Comparison of ENCODE assay signal across 19 mouse cellular contexts in the genomic region with DNA sequence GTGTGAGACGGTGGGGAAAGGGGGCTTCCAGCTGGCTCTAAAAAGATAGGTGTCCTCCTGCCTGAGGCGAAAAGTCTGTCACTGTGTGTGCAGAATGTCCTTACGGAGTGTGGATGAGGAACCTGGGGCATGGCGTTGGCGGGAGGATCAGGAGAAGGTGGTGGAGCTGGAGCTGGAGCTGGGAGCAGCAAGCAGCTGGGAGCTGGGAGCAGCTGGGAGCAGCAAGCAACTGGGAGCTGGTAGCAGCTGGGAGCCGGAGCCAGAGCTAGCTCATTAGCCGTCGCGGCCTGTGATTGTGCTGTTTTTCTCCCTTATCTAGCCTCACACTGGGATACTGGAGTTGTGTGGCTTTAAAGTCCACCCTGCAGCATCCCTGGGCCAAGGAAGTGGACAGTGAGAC. TPM values are rescaled to one million over a fixed set of nuclear protein-coding genes. Genes with fewer than 3 reads are reported as not detected.
DNase-seq lines count a peak whose midpoint lies in the region; ATAC-seq lines count a peak whose summit lies in the region.
"Had no signal": no experiment of that assay in that cellular context is flagged by ENCODE, and none has a peak within 500 bp of the region (broad histone marks: within the 10 kb centered on the region; RNA-seq: fewer than 3 reads in every experiment).

No protein-coding gene starts in this region.

- peaks cover 64% of the 10 kb centered on the region for H3K4me1 ChIP-seq in heart, embryonic 10.5 days
- H3K4me1 ChIP-seq in embryonic facial prominence, embryonic 10.5 days = peaks cover 56% of the 10 kb centered on the region
- H3K4me1 ChIP-seq: hindbrain, embryonic 15.5 days had no signal

- peak; percentile 40 to 59 for DNase-seq in heart, postnatal 10 days
- no peak for DNase-seq in heart, embryonic 10.5 days (ENCODE audit: low spot score)
- peak; percentile 24 for DNase-seq in lung, postnatal 10 days
- no peak for DNase-seq in lung, postnatal 25 days (ENCODE audit: low spot score)
- DNase-seq in brain, adult 2 months (ENCODE audit: low read depth, low spot score) = peak; percentile 46
- DNase-seq in embryonic facial prominence, embryonic 10.5 days (ENCODE audit: low spot score) = no peak
- DNase-seq: adrenal gland, postnatal 36 days; cerebellum, adult 9-10 months; kidney, adult 18-20 months; kidney, postnatal 36 days; liver, embryonic 13.5 days; right cerebral cortex, adult 18-20 months; thymus, adult 2 months had no signal

- no peaks in the 10 kb centered on the region for H3K36me3 ChIP-seq in heart, embryonic 10.5 days
- peaks cover 36% of the 10 kb centered on the region for H3K36me3 ChIP-seq in embryonic facial prominence, embryonic 10.5 days (replicated peaks)
- H3K36me3 ChIP-seq: hindbrain, embryonic 15.5 days; liver, embryonic 13.5 days had no signal

- intact Hi-C loops in heart, postnatal 10 days (cut with DNase I) = no loop called here

- no peaks in the 10 kb centered on the region for H3K27me3 ChIP-seq in heart, embryonic 10.5 days (ENCODE audit: insufficient read depth, poor library complexity, severe bottlenecking)
- H3K27me3 ChIP-seq in embryonic facial prominence, embryonic 10.5 days (replicated peaks; ENCODE audit: low read depth, poor library complexity, severe bottlenecking) = no peaks in the 10 kb centered on the region
- H3K27me3 ChIP-seq: embryonic facial prominence, embryonic 13.5 days; hindbrain, embryonic 15.5 days; limb, embryonic 12.5 days; liver, embryonic 13.5 days; megakaryocyte, embryonic 14.5 days had no signal

- ATAC-seq in inflammation-experienced regulatory T-cells, adult 6 months = no peak

- H3K27ac ChIP-seq in heart, embryonic 10.5 days = no peak overlapping the region
- 0 out of 2 replicates have a peak overlapping the region, but pooled peaks have one; percentile 15 for H3K27ac ChIP-seq in embryonic facial prominence, embryonic 10.5 days (replicated peaks)
- H3K27ac ChIP-seq: embryonic facial prominence, embryonic 13.5 days; heart, adult 2 months; hindbrain, embryonic 15.5 days; limb, embryonic 12.5 days; liver, embryonic 13.5 days had no signal

- no peaks in the 10 kb centered on the region for H3K9me3 ChIP-seq in heart, embryonic 10.5 days
- no peaks in the 10 kb centered on the region for H3K9me3 ChIP-seq in embryonic facial prominence, embryonic 10.5 days
- H3K9me3 ChIP-seq: embryonic facial prominence, embryonic 13.5 days; hindbrain, embryonic 15.5 days; limb, embryonic 12.5 days; liver, embryonic 13.5 days; megakaryocyte, embryonic 14.5 days had no signal

- H3K4me3 ChIP-seq in heart, embryonic 10.5 days = no peak overlapping the region
- no peak overlapping the region for H3K4me3 ChIP-seq in embryonic facial prominence, embryonic 10.5 days
- H3K4me3 ChIP-seq: embryonic facial prominence, embryonic 13.5 days; heart, adult 2 months; hindbrain, embryonic 15.5 days; limb, embryonic 12.5 days; liver, embryonic 13.5 days; megakaryocyte, embryonic 14.5 days had no signal

- WGBS in heart, embryonic 10.5 days = 48% methylated on average over 9 of the region's 9 CpGs
- 73% methylated on average over 9 of the region's 9 CpGs for WGBS in embryonic facial prominence, embryonic 10.5 days

RNA-seq across cellular contexts. Expression of gene Sufu, which starts 19.6 kb away (rescaled TPM):
- total RNA-seq in heart, postnatal 10 days (2021) = 10 to 100 TPM; 18.0 to 18.7 TPM
- 30.9 and 32.8 TPM in 2 replicates for polyA plus RNA-seq in heart, embryonic 10.5 days (2016; fragmentation: Nextera tagmentation; extraction: Ambion mirVana)
- 50.5 and 53.4 TPM in 2 replicates for polyA plus RNA-seq in embryonic facial prominence, embryonic 10.5 days (2016; fragmentation: Nextera tagmentation; extraction: Ambion mirVana)
- polyA plus RNA-seq in inflammation-experienced regulatory T-cells, adult 6 months (2017; shearing (Covaris generic)) = 10 to 100 TPM; 10.7 to 13.6 (median 12.5) TPM

RNA-seq across cellular contexts. Expression of gene Actr1a, which starts 20.7 kb away (rescaled TPM):
- 100 to 1,000 TPM; 122 to 124 TPM for total RNA-seq in heart, postnatal 10 days (2021)
- polyA plus RNA-seq in heart, embryonic 10.5 days (2016; fragmentation: Nextera tagmentation; extraction: Ambion mirVana) = 124 and 137 TPM in 2 replicates
- 164 and 170 TPM in 2 replicates for polyA plus RNA-seq in embryonic facial prominence, embryonic 10.5 days (2016; fragmentation: Nextera tagmentation; extraction: Ambion mirVana)
- 100 to 1,000 TPM in 1 of 3 experiments, 10 to 100 TPM in 2; 77.1 to 105 (median 78.0) TPM for polyA plus RNA-seq in inflammation-experienced regulatory T-cells, adult 6 months (2017; shearing (Covaris generic))

Comparison
In these comparisons a context has a peak if more than half of its experiments do, and no peak if none do; other contexts are left out.
1. DNase-seq: peak in heart, postnatal 10 days (2 of 2), lung, postnatal 10 days (single experiment) and brain, adult 2 months (single experiment); none in heart, embryonic 10.5 days (single experiment), lung, postnatal 25 days (single experiment) and embryonic facial prominence, embryonic 10.5 days (single experiment).